Mouse (Mus musculus) spleen, adult 2 months (tissue): ENCODE results near the gene a.

ENCODE experiments used
- CTCF ChIP-seq: fragments of 200-500 bp; IDR thresholded peaks from 2 replicates; pipeline ENCODE4 v1.5.1; 2011; ENCODE audit warnings: mild to moderate bottlenecking, inconsistent platforms; ENCODE audit not compliant: insufficient read depth, insufficient read length, insufficient replicate concordance; ENCODE audit errors: extremely low read depth
- POLR2A ChIP-seq: fragments of 200-500 bp; IDR thresholded peaks from 2 replicates; pipeline ENCODE4 v1.6.1; 2011; ENCODE audit warnings: low read depth, low read length, inconsistent platforms

GRCm38 (mm10) chr2:154992083-154992482 is 200.9 kb downstream of the a start:
- TF ChIP-seq CTCF = no peak
- no peak for TF ChIP-seq POLR2A
